Mouse (Mus musculus) spleen, postnatal 10 days (tissue): ENCODE measurements around the gene Rcn3.

Experiments used
- DNase-seq, 2 experiments: peaks; one replicate each; pipeline ENCODE4 v3.0.0; 2021 to 2022; ENCODE audit warnings: low spot score in 2 of 2

Gene Rcn3

DNA sequence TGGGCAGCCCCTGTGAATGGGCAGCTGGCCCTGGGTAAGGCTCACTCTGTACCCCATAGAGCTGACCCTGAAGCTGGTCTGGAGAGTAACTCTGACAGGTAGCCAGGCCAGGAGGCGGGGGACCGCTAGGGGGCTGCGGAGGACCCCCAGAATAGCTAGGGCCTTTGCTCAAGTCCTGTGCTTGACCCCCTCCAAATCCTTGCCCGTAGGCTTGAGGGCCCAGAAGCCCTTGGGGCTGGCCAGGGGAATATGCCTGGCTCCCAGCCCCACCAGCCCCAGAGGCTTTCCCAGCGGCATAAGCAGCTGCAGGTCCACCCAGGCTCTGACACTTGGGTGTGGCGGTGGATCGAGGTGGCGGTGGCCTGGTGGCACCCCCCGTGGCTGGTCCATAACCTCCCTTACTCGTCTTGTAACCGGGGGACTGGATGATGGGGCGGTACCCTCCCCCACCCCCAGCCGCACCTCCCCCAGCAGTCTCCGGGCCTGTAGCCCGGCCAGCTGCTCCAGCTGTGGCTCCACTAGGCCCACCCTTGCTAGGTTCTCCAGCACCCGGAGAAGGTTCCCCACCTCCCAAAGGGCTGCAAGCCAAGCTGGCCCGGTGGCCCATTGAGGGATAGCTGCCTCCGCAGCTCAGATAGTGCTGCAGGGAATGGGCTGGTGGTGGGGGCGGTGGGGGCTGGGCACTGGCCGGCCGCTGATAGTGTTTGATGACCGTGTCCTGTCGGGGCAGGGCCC, 42.9 kb downstream of the Rcn3 start:
- DNase-seq: no peak

DNA sequence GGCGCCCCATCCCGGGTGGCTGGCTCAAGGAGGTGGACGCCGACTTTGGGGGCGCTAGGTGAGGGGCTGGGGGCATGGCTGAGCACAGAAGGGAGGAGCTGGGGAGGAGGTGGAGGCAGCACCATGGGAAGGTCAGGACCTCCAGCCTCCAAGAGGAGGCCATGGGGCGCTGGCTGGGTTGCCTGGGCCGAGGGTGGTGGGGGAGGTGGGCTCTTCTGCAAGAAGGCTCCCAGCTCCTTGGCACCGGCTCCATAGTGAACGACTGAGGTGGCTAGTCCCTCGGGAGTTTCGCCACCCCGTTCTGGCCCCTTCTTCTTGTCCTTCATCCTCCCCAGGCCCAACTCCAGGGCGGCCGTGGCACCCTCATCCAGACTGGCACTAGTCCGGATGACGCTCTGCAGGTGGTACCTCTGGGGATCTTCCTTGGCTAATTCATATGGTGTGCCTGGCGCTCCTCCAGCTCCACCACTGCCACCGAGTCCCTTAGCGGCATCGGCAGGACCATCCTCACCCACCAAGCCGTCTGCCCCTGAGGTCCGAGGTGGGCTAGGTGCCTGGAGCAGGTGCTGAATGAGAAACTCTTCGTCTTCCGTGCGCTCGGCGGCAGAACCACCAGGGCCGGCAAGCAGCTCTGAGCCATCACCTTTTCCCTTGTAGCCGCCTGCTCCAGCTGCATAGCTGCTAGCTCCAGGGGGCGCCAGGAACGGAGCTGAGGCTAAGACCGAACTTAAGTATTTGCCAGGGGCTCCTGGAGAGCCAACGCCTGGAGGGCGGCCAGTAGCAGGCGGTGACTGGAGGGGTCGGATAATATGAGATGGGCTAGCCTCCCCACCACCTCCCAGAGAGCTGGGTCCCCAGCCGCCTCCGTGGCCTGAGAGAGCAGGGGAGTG, 43.8 kb downstream of the Rcn3 start:
- no peak for DNase-seq

DNA sequence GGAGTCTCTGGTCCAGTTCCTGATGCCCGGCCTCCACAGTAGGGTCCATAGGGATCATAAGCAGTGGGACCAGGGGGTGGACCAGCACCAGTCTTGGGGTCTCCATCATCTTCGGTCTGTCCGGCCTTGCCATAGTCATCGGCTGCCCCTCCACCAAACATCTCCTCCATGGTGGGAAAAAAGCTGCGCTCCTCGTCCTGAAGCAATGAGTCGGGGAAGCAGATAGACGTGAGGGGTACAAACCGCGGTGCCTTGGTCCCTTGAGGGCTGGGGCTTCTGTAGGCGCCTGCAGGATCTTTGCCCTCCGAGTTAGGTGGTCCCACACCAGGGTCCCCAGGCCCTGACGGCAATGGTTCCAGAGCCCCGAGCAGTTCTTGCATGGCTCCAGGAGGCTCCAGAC, 44.5 kb downstream of the Rcn3 start:
- DNase-seq: no peak

DNA sequence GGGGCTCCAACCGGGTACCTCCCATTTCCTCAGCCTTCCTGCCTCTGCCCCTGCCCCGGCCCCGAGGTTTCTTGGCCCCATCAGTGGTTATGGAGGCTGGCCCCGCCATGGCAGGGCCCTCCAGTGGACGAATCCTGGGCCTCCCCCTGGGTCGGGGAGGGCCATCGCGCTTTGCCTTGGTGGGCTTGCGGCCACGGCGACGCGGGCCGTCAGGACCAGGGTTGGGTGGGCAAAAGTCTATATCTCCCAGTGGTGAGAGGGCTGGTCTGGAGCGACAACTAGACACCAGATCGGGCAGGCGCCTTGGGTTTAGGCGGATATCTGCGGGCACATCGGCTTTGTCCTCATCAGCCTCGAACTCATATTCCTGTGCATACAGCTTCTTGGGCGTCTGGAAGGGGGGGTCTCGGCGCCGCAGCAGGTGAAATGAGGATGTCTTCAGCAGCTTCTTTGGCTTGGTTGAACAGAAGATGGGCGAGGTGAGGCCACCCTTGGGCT, 45.1 kb downstream of the Rcn3 start:
- DNase-seq: no peak

DNA sequence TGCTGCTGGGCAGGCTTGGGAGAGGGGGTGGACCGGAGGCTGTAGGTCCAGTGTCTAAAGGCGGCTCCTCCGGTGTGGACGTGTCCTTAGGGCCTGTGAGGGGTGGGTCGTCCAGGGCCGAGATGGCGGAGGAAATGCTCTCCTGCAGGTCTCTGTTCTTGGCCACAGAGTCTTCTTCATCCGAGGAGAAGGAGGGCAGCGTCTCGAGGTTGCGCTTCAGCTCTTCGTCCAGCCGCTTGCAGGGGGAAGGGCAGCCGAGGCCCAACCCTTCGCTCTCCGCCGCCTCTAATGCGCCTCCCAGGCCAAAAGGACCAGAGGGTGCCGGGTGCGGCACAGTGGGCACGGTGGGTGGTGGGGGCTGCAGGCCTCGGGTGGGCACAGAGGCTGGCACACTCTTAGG, 46.3 kb downstream of the Rcn3 start:
- no peak for DNase-seq

DNA sequence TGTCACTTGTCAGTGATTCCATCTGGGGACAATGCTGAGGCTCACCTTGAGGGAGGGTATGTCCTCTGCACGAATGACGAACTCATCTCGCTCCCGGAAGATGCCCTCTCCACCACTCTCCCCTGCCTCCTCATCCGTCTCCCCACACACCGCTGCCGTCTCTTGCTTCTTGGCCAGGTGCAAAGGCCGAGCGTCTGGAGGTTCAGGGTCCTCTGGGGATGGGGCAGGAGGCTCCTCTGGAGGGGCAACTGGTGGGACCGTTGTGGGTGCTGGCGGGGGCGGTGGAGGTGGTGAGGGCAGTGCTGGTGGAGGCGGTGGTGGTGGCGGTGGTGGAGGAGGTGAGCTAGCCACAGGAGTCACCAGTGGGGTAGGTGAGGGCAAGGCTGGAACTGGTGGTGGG, 48.7 kb downstream of the Rcn3 start:
- no peak for DNase-seq

DNA sequence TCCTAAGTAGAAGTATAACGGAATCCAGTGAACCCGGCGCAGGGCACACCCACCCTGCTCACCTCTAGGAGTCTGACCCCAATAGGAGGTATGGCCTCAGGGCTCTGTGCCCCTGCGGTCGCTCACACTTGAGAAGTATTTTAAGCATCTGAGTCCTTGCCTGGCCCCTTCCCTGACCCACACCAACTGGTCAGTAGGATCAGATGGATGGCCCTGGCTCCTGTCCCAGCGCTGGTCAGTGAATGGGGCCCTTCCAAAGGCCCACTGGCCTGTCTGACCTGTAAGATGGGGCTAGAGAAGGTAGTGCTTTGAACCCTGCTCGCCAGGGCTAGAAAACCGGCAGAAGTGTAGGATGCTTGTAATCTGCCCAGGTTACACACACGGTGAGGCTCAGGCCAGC, 51.2 kb downstream of the Rcn3 start:
- no peak for DNase-seq

DNA sequence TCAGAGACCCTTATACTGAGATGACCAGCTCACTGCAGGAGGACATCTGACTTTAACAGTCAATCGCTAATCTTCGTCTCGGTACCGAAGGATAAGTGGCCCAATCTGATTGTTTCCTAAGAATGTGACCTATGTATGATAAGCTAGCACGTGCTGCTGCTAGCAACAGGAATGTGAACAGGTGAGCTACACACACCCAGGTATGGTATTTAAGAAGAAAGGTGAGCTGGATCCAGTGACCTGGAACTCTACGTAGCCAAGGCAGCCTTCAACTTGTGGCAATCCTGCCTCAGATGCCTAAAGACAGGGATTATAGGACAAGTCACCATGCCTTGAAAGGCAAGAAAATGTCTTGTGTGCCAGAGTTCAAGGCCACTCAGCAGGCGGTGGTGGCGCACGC, 53.6 kb downstream of the Rcn3 start:
- no peak for DNase-seq

DNA sequence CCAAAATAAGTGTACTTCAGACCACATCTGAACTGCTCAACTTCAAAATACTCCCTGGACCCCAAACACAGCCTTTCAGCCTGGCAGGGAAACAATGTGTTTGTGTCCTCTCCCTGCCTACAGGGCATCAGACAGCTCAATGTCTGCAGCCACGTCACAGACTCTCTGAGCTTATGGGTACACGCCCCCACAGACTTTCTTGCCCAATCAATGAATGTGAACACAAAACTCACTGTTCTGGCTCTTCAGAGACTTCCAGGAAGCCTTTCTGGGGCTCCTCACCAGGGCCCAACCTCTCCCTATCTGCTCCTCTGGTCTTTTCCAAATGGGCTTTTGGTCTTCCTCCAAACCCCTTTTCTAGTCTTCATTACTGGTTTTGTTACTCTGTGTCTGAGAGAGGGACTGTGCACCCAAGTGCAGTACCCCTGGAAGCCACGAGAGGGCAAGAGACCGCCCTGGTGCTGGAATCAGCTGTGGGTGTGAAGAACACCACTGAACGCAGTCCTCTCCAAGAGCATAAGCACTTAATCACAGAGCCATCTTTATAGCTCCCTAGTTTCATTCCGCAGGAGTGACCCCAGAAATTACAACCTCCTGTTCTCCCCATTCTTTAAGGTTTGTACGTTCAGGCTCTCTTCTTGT, 54.2 kb downstream of the Rcn3 start:
- DNase-seq: peak; percentile 63 to 85

DNA sequence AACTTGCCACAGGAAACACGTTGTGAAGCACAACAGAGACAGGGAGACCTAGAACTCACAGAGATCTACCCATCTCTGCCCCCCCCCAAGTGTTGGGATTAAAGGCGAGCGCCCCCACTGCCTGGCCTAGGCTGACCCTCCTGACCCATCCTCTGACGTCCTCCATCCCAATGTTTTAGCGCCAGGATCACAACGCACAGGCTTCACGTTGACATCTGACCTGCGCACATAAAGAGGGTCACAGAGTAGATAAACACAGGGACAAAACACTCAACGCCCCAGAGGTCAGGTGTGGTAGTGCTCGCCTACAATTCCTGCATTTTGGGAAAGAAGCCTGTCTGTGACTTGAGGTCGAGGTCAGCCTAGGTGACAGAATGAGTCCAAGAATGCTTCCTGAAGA, 55.3 kb downstream of the Rcn3 start:
- no peak for DNase-seq

DNA sequence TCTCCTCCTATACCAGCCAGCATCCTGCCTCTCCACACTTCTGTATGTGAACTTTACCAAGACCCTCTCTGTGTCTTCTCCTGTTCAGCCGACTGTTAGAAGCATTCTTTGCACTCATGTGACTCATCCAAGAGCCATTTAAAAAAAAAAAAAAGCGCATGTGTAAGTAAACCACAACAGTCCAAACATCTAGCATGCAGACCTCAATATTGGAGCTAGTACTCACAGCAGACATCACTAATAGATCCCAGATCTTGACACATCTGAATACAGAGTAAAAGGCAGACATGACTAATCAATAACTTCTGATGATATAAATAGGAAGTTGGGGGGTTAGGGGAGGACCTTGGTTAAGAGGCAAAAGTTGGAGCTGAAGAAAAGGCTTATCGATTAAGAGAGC, 56.4 kb downstream of the Rcn3 start:
- DNase-seq: no peak

DNA sequence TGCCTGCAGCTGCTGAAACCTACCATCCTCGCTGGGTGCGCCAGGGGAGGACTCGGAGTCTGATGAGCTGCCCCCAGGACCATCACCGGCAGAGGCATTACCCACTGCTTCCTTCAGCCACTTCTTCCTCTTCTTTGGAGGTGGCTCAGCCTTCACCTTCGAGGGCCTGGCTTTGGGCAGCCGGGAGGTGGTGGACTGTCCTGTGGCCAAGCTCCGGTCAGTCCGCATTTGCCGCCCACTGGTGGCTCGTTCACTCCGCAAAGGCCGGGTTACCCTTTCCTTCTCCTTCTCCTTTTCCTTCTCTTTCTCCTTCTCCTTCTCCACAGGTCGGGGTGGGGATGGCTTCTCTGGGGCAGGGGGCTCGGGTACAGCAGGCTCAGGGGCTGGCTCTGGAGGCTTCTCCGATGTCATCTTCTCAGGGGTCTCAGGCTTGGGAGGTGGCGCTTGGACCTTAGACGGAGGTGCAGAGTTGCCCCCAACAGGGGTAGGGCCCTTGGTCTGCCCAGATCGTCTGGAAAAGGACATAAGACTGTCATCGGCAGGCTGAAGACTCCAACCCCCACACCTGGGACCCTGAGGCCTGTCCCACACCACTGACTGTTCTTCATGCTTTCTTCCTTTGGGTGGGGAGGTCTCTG, 58.2 kb downstream of the Rcn3 start:
- DNase-seq: no peak
